Mouse (Mus musculus) cerebellum, postnatal 25 days (tissue): ENCODE results near the gene Med4.
"Not testable (repeated sequence)": the region's sequence is repeated elsewhere in the genome, so short reads cannot be mapped to it uniquely, and the experiment has no call there.

Experiments used
- DNase-seq, 2 experiments: peaks; one replicate each; pipeline ENCODE4 v3.0.0; 2021; ENCODE audit warnings: mixed read lengths in 2 of 2

The Med4 gene

GRCm38 (mm10) chr14:73502591-73503184 lies 7.1 kb upstream of the Med4 start:
- DNase-seq, result peak; percentile 47 to 63

- DNase-seq, result no peak
Measured at GRCm38 (mm10) chr14:73503237-73503933, 6.4 kb upstream of the Med4 start.

- DNase-seq, result no peak
Measured at GRCm38 (mm10) chr14:73506283-73506682, 3.5 kb upstream of the Med4 start.

GRCm38 (mm10) chr14:73507200-73507599 lies 2.6 kb upstream of the Med4 start:
- no peak for DNase-seq

- no peak for DNase-seq
Measured at GRCm38 (mm10) chr14:73507702-73508376, 2.0 kb upstream of the Med4 start.

GRCm38 (mm10) chr14:73508630-73509395 lies 1.0 kb upstream of the Med4 start:
- no peak for DNase-seq

GRCm38 (mm10) chr14:73524136-73524535 lies 14.3 kb downstream of the Med4 start:
- no peak for DNase-seq

GRCm38 (mm10) chr14:73524766-73525448 lies 15.1 kb downstream of the Med4 start, which contains the start of gene Sucla2:
Sucla2 (plus strand) TSS chr14:73525319.
- DNase-seq, result peak; percentile 97 to 98

- not testable (repeated sequence) for DNase-seq
Measured at GRCm38 (mm10) chr14:73528661-73529060, 18.8 kb downstream of the Med4 start.

GRCm38 (mm10) chr14:73533755-73534465 lies 24.1 kb downstream of the Med4 start:
- no peak for DNase-seq

- no peak for DNase-seq
Measured at GRCm38 (mm10) chr14:73535641-73536040, 25.8 kb downstream of the Med4 start.

- no peak for DNase-seq
Measured at GRCm38 (mm10) chr14:73543781-73544180, 34.0 kb downstream of the Med4 start.

GRCm38 (mm10) chr14:73547034-73547433 lies 37.2 kb downstream of the Med4 start:
- no peak for DNase-seq

- no peak for DNase-seq
Measured at GRCm38 (mm10) chr14:73548051-73548450, 38.2 kb downstream of the Med4 start, which contains the start of gene Nudt15. Nudt15 (minus strand) TSS chr14:73548242.

- DNase-seq, result no peak
Measured at GRCm38 (mm10) chr14:73550291-73550690, 40.5 kb downstream of the Med4 start.

GRCm38 (mm10) chr14:73550732-73551131 lies 40.9 kb downstream of the Med4 start:
- DNase-seq, result no peak

GRCm38 (mm10) chr14:73551164-73551563 lies 41.3 kb downstream of the Med4 start:
- no peak for DNase-seq

- peak; percentile 97 to 99 for DNase-seq
Measured at GRCm38 (mm10) chr14:73552341-73553121, 42.7 kb downstream of the Med4 start.

- DNase-seq, result no peak
Measured at GRCm38 (mm10) chr14:73553122-73553696, 43.4 kb downstream of the Med4 start.
